Mouse (Mus musculus): ENCODE measurements around the gene Glra3. TPM values are rescaled to one million over a fixed set of nuclear protein-coding genes. Genes with fewer than 3 reads are reported as not detected.

The Glra3 gene
- polyA plus RNA-seq, 1 experiment from 2014 or later, result 0.02 TPM

- Histone ChIP-seq H3K27ac (replicated peaks) (no peak overlapping the region), H3K36me3 (replicated peaks) (no peaks in the 10 kb centered on the region), H3K4me1 (no peaks in the 10 kb centered on the region), H3K27me3 (replicated peaks; ENCODE audit: low read depth, poor library complexity, severe bottlenecking) (no peaks in the 10 kb centered on the region), H3K9me3 (no peaks in the 10 kb centered on the region), H3K4me3 (no peak overlapping the region)
- DNase-seq (ENCODE audit: low spot score), result no peak
- WGBS, result 84% methylated on average over 5 of the region's 5 CpGs
Observed at GRCm38 (mm10) chr8:56151574-56151973, 211.3 kb downstream of the Glra3 start.

DNA sequence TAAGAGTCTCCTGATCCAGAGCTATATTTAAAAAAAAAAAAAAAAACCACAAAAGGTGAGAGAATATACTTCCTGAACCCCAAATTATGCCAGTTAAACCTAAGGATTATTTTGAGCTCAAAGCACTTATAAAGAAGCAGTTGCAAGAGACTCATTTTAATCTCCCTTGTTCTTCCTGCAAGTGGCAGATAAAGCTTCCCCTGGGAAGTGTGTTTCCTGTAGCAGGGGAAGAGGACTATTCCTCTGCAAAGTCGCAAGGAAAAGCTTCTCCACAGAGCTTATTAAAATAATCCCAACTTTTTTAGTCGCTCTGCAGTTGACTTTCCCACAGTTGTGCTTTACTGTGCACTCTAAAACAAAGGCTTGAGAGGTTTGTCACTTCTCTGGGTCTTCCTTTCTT lies 218.7 kb downstream of the Glra3 start:
- no peak for DNase-seq (ENCODE audit: low spot score)
- 36% methylated on average over 2 of the region's 2 CpGs for WGBS
- H3K4me3 ChIP-seq, result no peak overlapping the region
- H3K4me1 ChIP-seq, result peaks cover 8% of the 10 kb centered on the region; the same call in 1 of the 2 replicates
- H3K27ac ChIP-seq (replicated peaks), result no peak overlapping the region
- H3K27me3 ChIP-seq (replicated peaks; ENCODE audit: low read depth, poor library complexity, severe bottlenecking), result no peaks in the 10 kb centered on the region
- no peaks in the 10 kb centered on the region for H3K9me3 ChIP-seq
- no peaks in the 10 kb centered on the region for H3K36me3 ChIP-seq (replicated peaks)

Other genes starting within 250 kb of the Glra3 start
- gene Adam29, start 33.5 kb upstream of the Glra3 start, polyA plus RNA-seq (2016; fragmentation: Nextera tagmentation; extraction: Ambion mirVana), result not detected in 2 replicates